Mouse (Mus musculus) NIH3T3 (cell line): ENCODE data around the gene Gm20517.
"Not testable (repeated sequence)": the region's sequence is repeated elsewhere in the genome, so short reads cannot be mapped to it uniquely, and the experiment has no call there.

Experiments
- DNase-seq: peaks from one replicate; pipeline ENCODE4 v3.0.0-alpha.2; 2012; ENCODE audit warnings: low read depth

Gene Gm20517

GRCm38 (mm10) chr17:47596839-47597164 lies 14.6 kb upstream of the Gm20517 start:
- DNase-seq, result no peak

GRCm38 (mm10) chr17:47597261-47597660 lies 14.1 kb upstream of the Gm20517 start:
- no peak for DNase-seq

- peak; percentile 63 for DNase-seq
Observed at GRCm38 (mm10) chr17:47597838-47598579, 13.4 kb upstream of the Gm20517 start.

DNA sequence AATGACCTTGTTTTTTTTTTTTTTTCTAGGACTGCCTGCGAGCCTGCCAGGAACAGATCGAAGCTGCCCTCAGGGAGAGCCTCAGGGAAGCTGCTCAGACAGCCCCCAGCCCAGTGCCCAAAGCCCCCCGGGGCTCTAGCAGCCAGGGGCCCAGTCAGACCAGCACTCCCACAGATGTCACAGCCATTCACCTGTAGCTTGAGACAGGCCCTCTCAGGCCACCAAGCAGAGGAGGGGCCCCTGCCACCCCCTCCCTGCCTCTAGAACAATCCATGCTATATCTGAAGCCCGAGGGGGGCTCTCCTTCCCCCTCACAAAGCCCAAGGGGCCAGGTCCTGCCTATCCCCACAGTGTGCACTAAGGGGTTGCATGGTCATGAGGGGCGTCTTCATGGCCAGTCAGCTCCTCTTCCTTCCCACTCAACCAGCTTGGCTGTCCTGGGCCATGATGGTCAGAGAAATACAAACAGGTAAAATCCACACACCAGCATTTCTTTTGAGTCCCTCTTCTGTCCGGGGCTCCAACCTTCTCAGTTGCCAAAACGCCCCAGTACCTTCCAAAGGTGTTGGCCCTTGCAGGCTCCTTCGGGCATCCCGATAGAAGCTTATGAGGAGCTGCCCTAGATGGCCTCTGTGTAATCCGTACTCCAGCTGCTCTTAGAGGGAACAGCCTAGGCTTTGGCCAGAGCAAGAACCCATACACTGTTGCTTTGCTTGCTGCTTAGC lies 12.6 kb upstream of the Gm20517 start:
- DNase-seq, result not testable (repeated sequence)

DNA sequence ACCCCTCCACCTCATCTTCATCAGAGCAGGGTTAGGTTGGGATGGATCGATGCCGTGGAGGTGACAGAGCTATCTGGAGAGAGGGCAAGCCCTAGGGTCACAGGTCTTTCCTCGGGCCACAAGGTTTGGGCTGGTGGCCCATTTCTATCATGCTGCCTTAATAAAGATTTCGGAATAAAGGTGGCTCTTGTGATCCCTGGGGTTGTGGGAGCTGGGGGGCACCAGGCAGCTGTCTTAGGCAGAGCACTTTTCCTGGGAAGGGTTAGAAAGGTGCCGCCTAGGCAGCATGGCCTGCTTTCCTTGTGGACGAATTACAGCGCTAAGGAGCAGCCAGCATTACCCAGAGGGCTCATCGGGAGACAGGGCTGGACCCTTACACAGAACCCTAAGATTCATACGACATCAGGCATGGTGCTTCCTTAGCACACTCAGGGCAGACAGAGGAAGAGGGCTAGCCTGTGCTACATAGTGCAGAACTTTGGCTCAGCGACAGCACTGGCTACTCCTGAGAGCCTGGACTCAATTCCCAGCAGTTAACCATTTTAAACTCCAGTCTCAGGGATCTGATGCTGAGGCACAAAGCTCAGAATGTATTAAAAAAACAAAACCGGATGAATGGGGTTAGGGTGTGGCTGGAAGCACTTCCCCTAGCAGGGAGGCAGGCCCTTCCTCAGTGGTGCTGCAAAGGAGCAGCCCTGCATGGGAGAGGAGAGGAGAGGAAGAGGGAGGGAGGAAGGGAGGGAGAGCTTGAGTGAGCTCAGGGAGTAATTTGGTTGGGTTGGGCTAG lies 11.7 kb upstream of the Gm20517 start:
- DNase-seq, result peak; percentile 25

GRCm38 (mm10) chr17:47600601-47601388 lies 10.6 kb upstream of the Gm20517 start:
- no peak for DNase-seq

GRCm38 (mm10) chr17:47601389-47601755 lies 10.0 kb upstream of the Gm20517 start:
- DNase-seq, result no peak

DNA sequence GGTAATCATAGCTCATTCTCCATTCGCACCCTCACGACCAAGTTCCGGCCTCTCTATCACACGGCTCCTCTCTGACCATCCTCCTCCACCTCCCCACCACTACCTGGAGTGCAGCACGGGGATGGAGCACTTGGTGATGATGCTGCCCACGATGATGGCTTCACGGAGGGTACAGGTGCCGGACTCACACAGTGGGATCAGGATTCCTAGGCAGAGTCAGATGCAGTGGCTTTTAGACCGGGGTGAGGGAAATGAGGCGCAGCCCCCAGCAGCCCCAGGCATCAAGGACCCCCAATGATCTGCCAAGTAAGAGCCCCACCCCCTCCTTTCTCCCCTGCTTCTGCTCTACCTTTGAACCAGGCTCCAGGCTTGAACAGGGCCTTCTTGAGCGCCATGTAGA lies 9.1 kb upstream of the Gm20517 start:
- no peak for DNase-seq

DNA sequence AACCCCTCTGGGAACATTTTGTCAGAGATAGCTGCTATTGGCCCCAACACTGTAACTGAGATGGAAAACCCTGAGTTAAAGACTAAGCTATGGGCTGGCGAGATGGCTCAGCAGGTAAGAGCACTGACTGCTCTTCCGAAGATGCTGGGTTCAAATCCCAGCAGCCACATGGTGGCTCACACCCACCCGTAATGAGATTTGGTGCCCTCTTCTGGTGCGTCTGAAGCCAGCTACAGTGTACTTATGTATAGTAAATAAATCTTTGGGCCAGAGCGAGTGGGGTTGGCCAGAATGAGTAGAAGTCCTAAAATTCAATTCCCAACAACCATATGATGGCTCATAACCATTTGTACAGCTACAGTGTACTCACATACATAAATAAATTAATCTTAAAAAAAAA lies 5.2 kb upstream of the Gm20517 start:
- DNase-seq, result peak; percentile 69

GRCm38 (mm10) chr17:47609182-47609581 lies 2.2 kb upstream of the Gm20517 start:
- DNase-seq, result no peak

DNA sequence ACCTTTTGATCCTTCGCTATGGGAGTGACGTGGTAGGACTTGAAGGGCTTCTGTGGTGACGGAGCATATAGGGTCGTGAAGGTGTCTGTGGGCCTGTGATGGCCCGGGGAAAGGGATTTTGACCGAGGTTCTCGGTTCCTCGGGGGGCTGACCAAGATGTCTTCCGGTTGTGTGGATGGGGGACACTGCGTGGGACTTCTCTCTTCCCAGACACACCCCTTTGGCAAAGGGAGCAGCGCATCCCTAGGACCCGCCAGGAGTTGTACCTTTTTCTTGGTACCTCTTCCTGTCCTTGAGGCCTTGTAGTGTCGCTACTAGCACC lies 233 bp downstream of the Gm20517 start:
- no peak for DNase-seq

DNA sequence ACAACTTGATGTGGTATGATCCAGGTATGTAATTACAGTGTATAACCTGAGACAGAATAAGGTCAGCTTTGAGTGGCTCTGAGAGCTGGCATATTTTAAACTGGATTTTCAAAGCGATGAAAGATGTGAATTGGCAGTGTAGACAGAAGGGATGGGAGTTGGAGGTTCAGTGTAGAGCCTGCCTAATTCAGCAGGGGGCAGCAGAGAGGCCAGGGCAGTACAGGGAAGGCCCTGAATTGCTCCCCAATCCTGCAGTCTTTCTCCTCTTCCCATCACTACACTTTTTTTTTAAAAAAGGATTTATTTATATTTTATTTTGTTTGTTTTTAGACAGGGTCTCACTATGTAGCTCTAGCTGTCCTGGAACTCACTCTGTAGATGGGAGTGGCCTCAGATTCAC lies 2.6 kb downstream of the Gm20517 start:
- DNase-seq, result peak; percentile 72

GRCm38 (mm10) chr17:47616119-47616518 lies 4.7 kb downstream of the Gm20517 start:
- no peak for DNase-seq

GRCm38 (mm10) chr17:47616652-47617051 lies 5.3 kb downstream of the Gm20517 start:
- DNase-seq, result no peak

GRCm38 (mm10) chr17:47617605-47618307 lies 6.4 kb downstream of the Gm20517 start:
- no peak for DNase-seq

DNA sequence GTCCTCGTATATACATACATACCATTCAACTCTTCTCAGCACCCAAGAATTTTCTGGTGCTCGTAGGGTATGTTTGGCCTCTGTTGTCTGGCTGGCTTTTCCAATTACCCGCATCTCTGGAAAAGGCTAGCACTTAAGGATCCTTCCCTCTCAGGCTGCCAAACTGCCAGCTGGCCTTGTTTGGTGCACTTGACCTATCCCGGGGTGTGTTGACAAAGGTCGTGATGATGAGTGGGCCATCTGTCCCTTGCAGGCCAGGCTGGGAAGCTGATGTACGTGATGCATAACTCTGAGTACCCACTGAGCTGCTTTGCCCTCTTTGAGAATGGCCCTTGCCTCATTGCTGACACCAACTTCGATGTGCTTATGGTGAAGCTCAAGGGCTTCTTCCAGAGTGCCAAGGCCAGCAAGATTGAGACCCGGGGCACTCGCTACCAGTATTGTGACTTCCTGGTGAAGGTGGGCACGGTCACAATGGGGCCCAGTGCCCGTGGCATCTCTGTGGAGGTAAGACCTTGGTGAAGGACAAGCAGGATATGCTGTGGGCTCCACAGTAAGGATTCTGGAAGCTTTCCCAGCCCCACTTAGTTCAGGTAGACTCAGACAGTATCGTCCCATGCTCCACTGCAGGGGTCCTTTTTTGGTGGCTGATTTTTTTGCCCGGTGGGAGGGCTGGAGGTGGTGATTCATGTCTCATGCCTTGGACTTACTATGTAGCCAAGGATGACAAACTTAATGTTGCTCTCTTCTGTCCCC lies 7.3 kb downstream of the Gm20517 start:
- no peak for DNase-seq

DNA sequence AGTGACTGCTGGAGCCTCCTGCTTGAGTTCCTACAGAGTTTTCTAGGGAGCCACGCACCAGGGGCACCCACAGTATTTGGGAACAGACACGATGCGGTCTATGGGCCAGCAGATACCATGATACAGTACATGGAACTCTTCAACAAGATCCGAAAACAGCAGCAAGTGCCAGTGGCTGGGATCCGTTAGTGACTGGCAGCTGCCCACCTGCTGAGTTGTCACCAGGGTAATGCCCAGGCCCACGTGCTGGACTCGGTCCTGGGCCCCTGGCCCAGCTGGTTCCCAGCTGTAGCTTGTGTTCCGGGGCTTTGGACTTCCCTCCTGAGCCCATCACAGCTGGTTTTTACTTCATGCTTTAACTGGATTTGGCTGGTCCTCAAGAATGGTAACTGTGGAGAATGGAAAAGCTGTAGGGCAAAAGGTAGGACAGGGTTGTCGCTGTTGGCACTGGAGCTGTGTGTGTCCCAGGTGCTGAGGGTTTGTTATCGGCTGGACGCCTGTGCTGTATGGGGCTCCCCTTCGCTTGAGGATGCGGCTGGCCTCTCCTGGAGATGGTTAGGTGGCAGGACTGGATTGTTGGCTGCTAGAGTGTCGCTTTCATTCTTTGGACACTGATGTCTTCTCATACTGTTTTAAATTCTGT lies 11.6 kb downstream of the Gm20517 start:
- DNase-seq, result no peak

DNA sequence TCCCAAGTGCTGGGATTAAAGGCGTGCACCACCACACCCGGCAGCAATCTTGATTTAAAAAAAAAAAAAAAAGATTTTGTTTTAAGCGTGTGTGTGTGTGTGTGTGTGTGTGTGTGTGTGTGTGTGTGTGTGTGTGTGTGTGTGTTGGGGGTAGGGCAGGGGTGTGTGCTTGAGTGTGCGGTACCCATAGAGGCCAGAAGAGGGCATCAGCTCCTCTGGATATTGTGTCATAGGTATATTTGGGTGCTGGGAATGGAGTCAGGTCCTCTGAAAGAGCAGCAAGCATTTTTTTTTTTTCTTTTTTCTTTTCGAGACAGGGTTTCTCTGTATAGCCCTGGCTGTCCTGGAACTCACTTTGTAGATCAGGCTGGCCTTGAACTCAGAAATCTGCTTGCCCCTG lies 13.2 kb downstream of the Gm20517 start:
- peak; percentile 21 for DNase-seq

GRCm38 (mm10) chr17:47625088-47625487 lies 13.7 kb downstream of the Gm20517 start:
- no peak for DNase-seq

- DNase-seq, result no peak
Observed at GRCm38 (mm10) chr17:47626031-47626430, 14.6 kb downstream of the Gm20517 start.
